Mouse (Mus musculus): ENCODE results near the gene Gzmn. TPM values are rescaled to one million over a fixed set of nuclear protein-coding genes. Genes with fewer than 3 reads are reported as not detected.

Gzmn gene
- polyA plus RNA-seq, 1 experiment from 2014 or later, result not detected

- Histone ChIP-seq H3K4me2 (ENCODE audit: low read length) (no peak within 1 kb of the TSS), H3K9ac (ENCODE audit: low read length) (no peak within 1 kb of the TSS), H3K36me3 (ENCODE audit: control insufficient read depth, insufficient read depth, low read length) (no peaks in the 10 kb centered on the region), H3K27me3 (replicated peaks; ENCODE audit: control insufficient read depth, insufficient read depth, low read length) (no peaks in the 10 kb centered on the region), H3K27ac (ENCODE audit: low read depth, low read length) (no peak within 1 kb of the TSS), H3K4me1 (ENCODE audit: control insufficient read depth, insufficient read depth, low read length) (no peaks in the 10 kb centered on the region), H3K9me3 (replicated peaks; ENCODE audit: control insufficient read depth, low read length) (no peaks in the 10 kb centered on the region), H3K4me3 (ENCODE audit: low read depth, low read length) (no peak within 1 kb of the TSS)
- no peak for DNase-seq (ENCODE audit: low spot score)
- ATAC-seq, result no peak
These were observed 53.9 kb downstream of the Gzmn start, which contains the start of gene Gzme for GRCm38 (mm10) chr14:56120525-56120924. TSS of gene Gzme (minus strand) at chr14:56120625.

Other genes starting within 250 kb of the Gzmn start
- 0.27 and 0.35 TPM in 2 replicates for gene Cma1, start 229.9 kb downstream of the Gzmn start, polyA plus RNA-seq (2014; fragmentation: Nextera tagmentation; extraction: Ambion mirVana)
- gene Cma2, start 223.6 kb downstream of the Gzmn start, polyA plus RNA-seq (2014; fragmentation: Nextera tagmentation; extraction: Ambion mirVana), result not detected in 2 replicates
- gene Mcpt1, start 156.6 kb downstream of the Gzmn start, polyA plus RNA-seq (2014; fragmentation: Nextera tagmentation; extraction: Ambion mirVana), result not detected in 2 replicates
- gene Mcpt9, start 144.1 kb downstream of the Gzmn start, polyA plus RNA-seq (2014; fragmentation: Nextera tagmentation; extraction: Ambion mirVana), result not detected in 2 replicates
- gene Mcpt2, start 132.6 kb downstream of the Gzmn start, polyA plus RNA-seq (2014; fragmentation: Nextera tagmentation; extraction: Ambion mirVana), result not detected in 2 replicates
- not detected in 2 replicates for gene Mcpt4, start 112.3 kb downstream of the Gzmn start, polyA plus RNA-seq (2014; fragmentation: Nextera tagmentation; extraction: Ambion mirVana)
- 0.22 TPM in 1 of 2 replicates, not detected in the other for gene Mcpt8, start 89.3 kb downstream of the Gzmn start, polyA plus RNA-seq (2014; fragmentation: Nextera tagmentation; extraction: Ambion mirVana)
- not detected in 2 replicates for gene Ctsg, start 72.0 kb downstream of the Gzmn start, polyA plus RNA-seq (2014; fragmentation: Nextera tagmentation; extraction: Ambion mirVana)
- gene Gzme, start 54.0 kb downstream of the Gzmn start, polyA plus RNA-seq (2014; fragmentation: Nextera tagmentation; extraction: Ambion mirVana), result not detected in 2 replicates
- gene Gzmd, start 42.0 kb downstream of the Gzmn start, polyA plus RNA-seq (2014; fragmentation: Nextera tagmentation; extraction: Ambion mirVana), result not detected in 2 replicates
- not detected in 2 replicates for gene Gzmg, start 15.0 kb downstream of the Gzmn start, polyA plus RNA-seq (2014; fragmentation: Nextera tagmentation; extraction: Ambion mirVana)
- gene Gzmf, start 36.8 kb upstream of the Gzmn start, polyA plus RNA-seq (2014; fragmentation: Nextera tagmentation; extraction: Ambion mirVana), result not detected in 2 replicates
- gene Gzmc, start 60.1 kb upstream of the Gzmn start, polyA plus RNA-seq (2014; fragmentation: Nextera tagmentation; extraction: Ambion mirVana), result not detected in 2 replicates
- not detected in 2 replicates for gene Gzmb, start 87.7 kb upstream of the Gzmn start, polyA plus RNA-seq (2014; fragmentation: Nextera tagmentation; extraction: Ambion mirVana)
- gene Atp12a, start 190.5 kb upstream of the Gzmn start, polyA plus RNA-seq (2014; fragmentation: Nextera tagmentation; extraction: Ambion mirVana), result 0.14 and 0.26 TPM in 2 replicates
- 1.4 and 1.5 TPM in 2 replicates for gene Rnf17, start 228.0 kb upstream of the Gzmn start, polyA plus RNA-seq (2014; fragmentation: Nextera tagmentation; extraction: Ambion mirVana)